Mouse (Mus musculus): ENCODE data around the gene Npcd.

DNA sequence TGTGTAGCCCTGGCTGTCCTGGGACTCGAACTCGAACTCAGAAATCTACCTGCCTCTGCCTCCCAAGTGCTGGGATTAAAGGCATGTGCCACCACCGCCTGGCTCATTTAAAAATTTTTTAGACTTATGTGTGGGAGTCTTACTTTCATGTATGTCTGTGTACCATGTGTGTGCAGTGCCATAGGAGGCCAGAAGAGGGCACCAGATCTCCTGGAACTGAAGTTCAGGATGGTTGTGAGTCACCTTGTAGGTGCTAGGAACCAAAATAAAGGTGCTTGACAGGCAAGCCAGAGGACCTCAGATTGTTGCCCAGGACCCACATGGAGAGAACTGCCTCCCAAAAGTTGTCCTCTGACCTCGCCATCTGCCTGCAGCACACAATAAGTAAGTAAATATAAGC lies 15.7 kb downstream of the Npcd start:
- TF ChIP-seq USF1 (IDR thresholded peaks at IDR 0.05; ENCODE audit: low read depth) (no peak), CEBPB (IDR thresholded peaks at IDR 0.05; ENCODE audit: low read depth) (no peak), CTCF (IDR thresholded peaks at IDR 0.05; ENCODE audit: control insufficient read depth, insufficient read depth, insufficient read length) (no peak), MYOD1 (IDR thresholded peaks at IDR 0.05; ENCODE audit: control insufficient read depth, insufficient read length, low read depth) (no peak), MAX (IDR thresholded peaks at IDR 0.05) (no peak), MYOG (IDR thresholded peaks at IDR 0.05; ENCODE audit: control insufficient read depth, extremely low read depth, insufficient read length) (no peak)
